Mouse (Mus musculus): ENCODE data around the gene Arl6ip5. TPM values are rescaled to one million over a fixed set of nuclear protein-coding genes. Genes with fewer than 3 reads are reported as not detected.

Arl6ip5 gene
- polyA plus RNA-seq, 1 experiment: 1.9 TPM

GRCm38 (mm10) chr6:97205439-97205885 is 5.0 kb upstream of the Arl6ip5 start, which contains the start of gene Uba3:
Gene Uba3 (minus strand): TSS chr6:97205647.
- H3K36me3 ChIP-seq (ENCODE audit: control insufficient read depth): peaks cover 16% of the 10 kb centered on the region
- H3K4me1 ChIP-seq (ENCODE audit: control insufficient read depth): peaks cover 62% of the 10 kb centered on the region
- H3K27me3 ChIP-seq (ENCODE audit: control insufficient read depth): no peaks in the 10 kb centered on the region
- no peaks in the 10 kb centered on the region for H3K9me3 ChIP-seq (ENCODE audit: control insufficient read depth, low read length)
- TF ChIP-seq TAL1 (IDR thresholded peaks at IDR 0.05; ENCODE audit: low read length): no peak
- TF ChIP-seq GATA1 (IDR thresholded peaks at IDR 0.05; ENCODE audit: low read length): no peak
- peak within 1 kb of the TSS; percentile 86 for H3K4me3 ChIP-seq (replicated peaks)

- Histone ChIP-seq H3K27me3 (ENCODE audit: control insufficient read depth) (no peaks in the 10 kb centered on the region), H3K36me3 (ENCODE audit: control insufficient read depth) (peaks cover 4% of the 10 kb centered on the region), H3K4me3 (replicated peaks) (no peak overlapping the region), H3K9me3 (ENCODE audit: control insufficient read depth, low read length) (no peaks in the 10 kb centered on the region), H3K4me1 (ENCODE audit: control insufficient read depth) (peaks cover 74% of the 10 kb centered on the region)
- TF ChIP-seq GATA1 (IDR thresholded peaks at IDR 0.05; ENCODE audit: low read length) (peak; percentile 98), TAL1 (IDR thresholded peaks at IDR 0.05; ENCODE audit: low read length) (no peak)
These were observed 3.4 kb upstream of the Arl6ip5 start for GRCm38 (mm10) chr6:97207085-97207484.

GRCm38 (mm10) chr6:97208406-97208805 is 2.1 kb upstream of the Arl6ip5 start:
- Histone ChIP-seq H3K9me3 (ENCODE audit: control insufficient read depth, low read length) (no peaks in the 10 kb centered on the region), H3K4me1 (ENCODE audit: control insufficient read depth) (peaks cover 79% of the 10 kb centered on the region), H3K36me3 (ENCODE audit: control insufficient read depth) (peaks cover 4% of the 10 kb centered on the region), H3K4me3 (replicated peaks) (no peak overlapping the region), H3K27me3 (ENCODE audit: control insufficient read depth) (no peaks in the 10 kb centered on the region)
- TF ChIP-seq GATA1 (IDR thresholded peaks at IDR 0.05; ENCODE audit: low read length): no peak
- no peak for TF ChIP-seq TAL1 (IDR thresholded peaks at IDR 0.05; ENCODE audit: low read length)

- Histone ChIP-seq H3K36me3 (ENCODE audit: control insufficient read depth) (peaks cover 9% of the 10 kb centered on the region), H3K27me3 (ENCODE audit: control insufficient read depth) (no peaks in the 10 kb centered on the region), H3K4me3 (replicated peaks) (no peak overlapping the region), H3K4me1 (ENCODE audit: control insufficient read depth) (peaks cover 78% of the 10 kb centered on the region), H3K9me3 (ENCODE audit: control insufficient read depth, low read length) (no peaks in the 10 kb centered on the region)
- TF ChIP-seq GATA1 (IDR thresholded peaks at IDR 0.05; ENCODE audit: low read length): no peak
- TF ChIP-seq TAL1 (IDR thresholded peaks at IDR 0.05; ENCODE audit: low read length): no peak
These were observed 1.3 kb upstream of the Arl6ip5 start for GRCm38 (mm10) chr6:97209201-97209600.

GRCm38 (mm10) chr6:97209751-97210150 is 738 bp upstream of the Arl6ip5 start:
- no peak for TF ChIP-seq GATA1 (IDR thresholded peaks at IDR 0.05; ENCODE audit: low read length)
- TF ChIP-seq TAL1 (IDR thresholded peaks at IDR 0.05; ENCODE audit: low read length): no peak
- H3K4me1 ChIP-seq (ENCODE audit: control insufficient read depth): peaks cover 78% of the 10 kb centered on the region

GRCm38 (mm10) chr6:97210962-97211601 is 593 bp downstream of the Arl6ip5 start:
- peaks cover 27% of the 10 kb centered on the region for H3K36me3 ChIP-seq (ENCODE audit: control insufficient read depth)
- H3K27me3 ChIP-seq (ENCODE audit: control insufficient read depth): no peaks in the 10 kb centered on the region
- H3K4me3 ChIP-seq (replicated peaks): peak overlapping the region; percentile 87
- H3K4me1 ChIP-seq (ENCODE audit: control insufficient read depth): peaks cover 82% of the 10 kb centered on the region
- no peaks in the 10 kb centered on the region for H3K9me3 ChIP-seq (ENCODE audit: control insufficient read depth, low read length)
- no peak for TF ChIP-seq GATA1 (IDR thresholded peaks at IDR 0.05; ENCODE audit: low read length)
- no peak for TF ChIP-seq TAL1 (IDR thresholded peaks at IDR 0.05; ENCODE audit: low read length)

More at GRCm38 (mm10) chr6:97209751-97210150, 738 bp upstream of the Arl6ip5 start:
- no peaks in the 10 kb centered on the region for H3K27me3 ChIP-seq (ENCODE audit: control insufficient read depth)
- peaks cover 14% of the 10 kb centered on the region for H3K36me3 ChIP-seq (ENCODE audit: control insufficient read depth)
- no peaks in the 10 kb centered on the region for H3K9me3 ChIP-seq (ENCODE audit: control insufficient read depth, low read length)
- no peak overlapping the region for H3K4me3 ChIP-seq (replicated peaks)

GRCm38 (mm10) chr6:97211981-97212380 is 1.5 kb downstream of the Arl6ip5 start:
- TF ChIP-seq TAL1 (IDR thresholded peaks at IDR 0.05; ENCODE audit: low read length): no peak
- TF ChIP-seq GATA1 (IDR thresholded peaks at IDR 0.05; ENCODE audit: low read length): no peak
- Histone ChIP-seq H3K27me3 (ENCODE audit: control insufficient read depth) (no peaks in the 10 kb centered on the region), H3K36me3 (ENCODE audit: control insufficient read depth) (peaks cover 28% of the 10 kb centered on the region), H3K4me3 (replicated peaks) (peak overlapping the region; percentile 87), H3K4me1 (ENCODE audit: control insufficient read depth) (peaks cover 75% of the 10 kb centered on the region), H3K9me3 (ENCODE audit: control insufficient read depth, low read length) (no peaks in the 10 kb centered on the region)

- Histone ChIP-seq H3K27me3 (ENCODE audit: control insufficient read depth) (no peaks in the 10 kb centered on the region), H3K4me3 (replicated peaks) (no peak overlapping the region), H3K4me1 (ENCODE audit: control insufficient read depth) (peaks cover 52% of the 10 kb centered on the region), H3K9me3 (ENCODE audit: control insufficient read depth, low read length) (no peaks in the 10 kb centered on the region), H3K36me3 (ENCODE audit: control insufficient read depth) (peaks cover 42% of the 10 kb centered on the region)
- TF ChIP-seq GATA1 (IDR thresholded peaks at IDR 0.05; ENCODE audit: low read length) (no peak), TAL1 (IDR thresholded peaks at IDR 0.05; ENCODE audit: low read length) (no peak)
These were observed 5.8 kb downstream of the Arl6ip5 start for GRCm38 (mm10) chr6:97216154-97216821.

- peaks cover 40% of the 10 kb centered on the region for H3K4me1 ChIP-seq (ENCODE audit: control insufficient read depth)
- TF ChIP-seq TAL1 (IDR thresholded peaks at IDR 0.05; ENCODE audit: low read length) (no peak), GATA1 (IDR thresholded peaks at IDR 0.05; ENCODE audit: low read length) (no peak)
- no peak overlapping the region for H3K4me3 ChIP-seq (replicated peaks)
- no peaks in the 10 kb centered on the region for H3K9me3 ChIP-seq (ENCODE audit: control insufficient read depth, low read length)
- H3K36me3 ChIP-seq (ENCODE audit: control insufficient read depth): peaks cover 37% of the 10 kb centered on the region
- no peaks in the 10 kb centered on the region for H3K27me3 ChIP-seq (ENCODE audit: control insufficient read depth)
These were observed 10.2 kb downstream of the Arl6ip5 start for GRCm38 (mm10) chr6:97220672-97221071.

Measured in erythroblast, embryonic 14.5 days (primary cell).